Mouse (Mus musculus) olfactory bulb, adult 2 months (tissue): ENCODE data around the gene Hoxc12.

ENCODE experiments used
- CTCF ChIP-seq: fragments of 200-500 bp; IDR thresholded peaks from 2 replicates; pipeline ENCODE4 v1.5.1; 2012; ENCODE audit warnings: low read depth, mild to moderate bottlenecking, low read length, moderate library complexity; ENCODE audit not compliant: insufficient read depth
- POLR2A ChIP-seq: fragments of 200-500 bp; IDR thresholded peaks from 2 replicates; pipeline ENCODE4 v1.6.1; 2012; ENCODE audit warnings: mild to moderate bottlenecking, low read depth, low read length, moderate library complexity; ENCODE audit not compliant: insufficient read depth

GRCm38 (mm10) chr15:102977423-102977974 is 40.9 kb downstream of the Hoxc12 start:
- TF ChIP-seq POLR2A: no peak
- no peak for TF ChIP-seq CTCF
